Mouse (Mus musculus) forebrain, embryonic 12.5 days (tissue): ENCODE measurements around the gene Ehd4. TPM values are rescaled to one million over a fixed set of nuclear protein-coding genes. Genes with fewer than 3 reads are reported as not detected.

Experiments used
- ATAC-seq: fragments of 200-750 bp; cut with Nextera tagmentation; 2 replicates; pipeline ENCODE4 v1.8.0; 2017; ENCODE audit warnings: moderate TSS enrichment; ENCODE audit not compliant: low FRiP score
- H3K27ac ChIP-seq: fragments of 300-500 bp; sonication (generic); 2 replicates; pipeline ENCODE4 v1.5.1; 2016; ENCODE audit warnings: mild to moderate bottlenecking
- H3K27me3 ChIP-seq: fragments of 300-500 bp; sonication (generic); 2 replicates; pipeline ENCODE4 v1.6.1; 2016; ENCODE audit warnings: mild to moderate bottlenecking
- H3K36me3 ChIP-seq: fragments of 300-500 bp; sonication (generic); replicated peaks from 2 replicates; pipeline ENCODE4 v1.6.1; 2016; ENCODE audit warnings: mild to moderate bottlenecking
- H3K4me1 ChIP-seq: fragments of 300-500 bp; sonication (generic); 2 replicates; pipeline ENCODE4 v1.6.1; 2016
- H3K4me2 ChIP-seq: fragments of 300-500 bp; sonication (generic); 2 replicates; pipeline ENCODE4 v1.6.1; 2016; ENCODE audit warnings: mild to moderate bottlenecking, moderate library complexity
- H3K4me3 ChIP-seq: fragments of 300-500 bp; sonication (generic); replicated peaks from 2 replicates; pipeline ENCODE4 v1.5.1; 2016; ENCODE audit warnings: mild to moderate bottlenecking
- H3K9ac ChIP-seq: fragments of 300-500 bp; sonication (generic); 2 replicates; pipeline ENCODE4 v1.6.1; 2016; ENCODE audit warnings: mild to moderate bottlenecking
- H3K9me3 ChIP-seq: fragments of 300-500 bp; sonication (generic); 2 replicates; pipeline ENCODE4 v1.6.1; 2016
- WGBS: fragments of 180-500 bp; shearing (Covaris S2); methylation state at CpG from one replicate; pipeline ENCODE4 v1.1.7; 2016; 5-methylcytosine and 5-hydroxymethylcytosine counted together
- polyA plus RNA-seq: library from polyadenylated mRNA; unstranded; fragments of >200 nt; fragmentation: Nextera tagmentation; extraction: Ambion mirVana; gene quantifications from 2 replicates; pipeline ENCODE4 v1.2.1, GENCODE M21; 2016

Gene Ehd4
- polyA plus RNA-seq, 1 experiment from 2014 or later, result 9.9 TPM

- Histone ChIP-seq H3K4me3 (no peak overlapping the region), H3K4me2 (no peak overlapping the region), H3K27ac (no peak overlapping the region), H3K9ac (no peak overlapping the region), H3K4me1 (no peaks in the 10 kb centered on the region), H3K9me3 (no peaks in the 10 kb centered on the region), H3K36me3 (peaks cover 71% of the 10 kb centered on the region), H3K27me3 (no peaks in the 10 kb centered on the region)
- no peak for ATAC-seq
- 96% methylated on average over 5 of the region's 5 CpGs for WGBS
Measured at GRCm38 (mm10) chr2:120040991-120041390, 113.4 kb downstream of the Ehd4 start.

Other genes starting within 250 kb of the Ehd4 start
- gene Mapkbp1, start 181.9 kb downstream of the Ehd4 start, polyA plus RNA-seq, result 4.6 and 5.3 TPM in 2 replicates
- gene Jmjd7, start 127.1 kb downstream of the Ehd4 start, polyA plus RNA-seq, result 19.3 and 20.2 TPM in 2 replicates
- 6.9 and 7.3 TPM in 2 replicates for gene Gm28042, start 127.1 kb downstream of the Ehd4 start, polyA plus RNA-seq
- gene Pla2g4b, start 121.2 kb downstream of the Ehd4 start, polyA plus RNA-seq, result 3.4 and 3.6 TPM in 2 replicates
- 0.08 and 0.14 TPM in 2 replicates for gene Pla2g4e, start 90.7 kb upstream of the Ehd4 start, polyA plus RNA-seq
- gene Pla2g4d, start 134.6 kb upstream of the Ehd4 start, polyA plus RNA-seq, result not detected in 2 replicates
- gene Pla2g4f, start 159.6 kb upstream of the Ehd4 start, polyA plus RNA-seq, result not detected in 2 replicates
- gene Vps39, start 198.5 kb upstream of the Ehd4 start, polyA plus RNA-seq, result 39.6 and 43.0 TPM in 2 replicates
- 8.6 and 10.5 TPM in 2 replicates for gene Ganc, start 249.3 kb upstream of the Ehd4 start, polyA plus RNA-seq
- 6.4 and 10.2 TPM in 2 replicates for gene Tmem87a, start 249.5 kb upstream of the Ehd4 start, polyA plus RNA-seq